Mouse (Mus musculus) E14TG2a.4 (cell line): ENCODE measurements at regions not wholly inside any gene's neighbourhood (a gene's known extent, or its start where the extent isn't known, plus 50 kb on each side); places are given as distances from the start of the nearest gene placed in this dataset.

Experiments
- CTCF ChIP-seq: conservative IDR thresholded peaks from 2 replicates; pipeline ENCODE4 v1.5.1; 2014; ENCODE audit warnings: low read length
- NANOG ChIP-seq: IDR thresholded peaks from 2 replicates; pipeline ENCODE4 v1.6.1; 2014; ENCODE audit warnings: borderline replicate concordance, low read length, mixed read lengths
- POU5F1 ChIP-seq: IDR thresholded peaks from 2 replicates; pipeline ENCODE4 v1.6.1; 2014; ENCODE audit warnings: low read length, borderline replicate concordance

DNA sequence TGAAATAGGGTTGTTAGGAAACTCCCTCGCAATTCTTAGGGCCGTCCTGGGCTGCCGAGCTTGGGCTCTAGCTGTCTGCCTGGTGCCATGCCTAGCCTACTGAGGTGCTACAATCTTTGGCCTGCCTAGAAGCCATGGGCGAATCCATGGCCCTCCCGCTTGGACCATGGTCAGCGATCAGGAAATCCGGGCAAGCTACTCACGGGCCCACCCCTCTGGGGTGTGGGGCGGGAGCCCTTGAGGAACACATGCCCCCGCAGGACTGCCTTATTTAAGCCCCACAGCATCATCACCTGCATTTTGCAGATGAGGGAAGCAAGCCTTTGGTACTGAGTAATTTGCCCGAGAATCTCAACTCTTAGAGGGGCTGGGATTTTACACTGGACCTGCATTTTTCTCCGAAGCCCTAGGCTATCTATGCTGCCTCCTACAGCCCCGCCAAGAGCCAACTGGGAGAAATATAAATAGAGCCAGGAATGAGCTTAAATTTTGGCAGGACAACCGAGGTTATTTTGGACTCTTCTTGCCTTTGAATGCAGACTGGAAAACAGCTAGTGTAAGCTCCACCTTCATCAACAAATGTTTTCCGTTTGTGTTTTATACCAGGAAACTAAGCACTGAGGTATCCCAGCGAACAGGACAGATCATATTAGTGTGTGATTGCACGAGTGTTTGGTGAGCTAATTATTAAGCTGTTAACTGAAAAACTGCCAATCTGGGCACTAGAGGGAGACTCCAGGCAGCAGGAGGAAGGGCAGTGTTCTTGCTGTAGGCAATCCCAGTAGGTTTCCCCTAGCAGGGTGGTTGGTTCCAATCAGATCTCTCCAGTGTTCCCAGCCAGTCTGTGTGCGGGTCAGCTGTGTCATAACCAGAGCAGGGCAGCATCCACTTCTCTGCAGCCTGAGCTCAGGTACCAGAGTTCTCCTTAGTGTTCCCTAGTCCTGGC lies 183.6 kb upstream of the Foxn2 start:
- no peak for TF ChIP-seq NANOG
- TF ChIP-seq CTCF = peak; percentile 23; the same call in 1 of the 2 replicates
- TF ChIP-seq POU5F1 = no peak
